Mouse (Mus musculus): ENCODE results near the gene Upf2.

DNA sequence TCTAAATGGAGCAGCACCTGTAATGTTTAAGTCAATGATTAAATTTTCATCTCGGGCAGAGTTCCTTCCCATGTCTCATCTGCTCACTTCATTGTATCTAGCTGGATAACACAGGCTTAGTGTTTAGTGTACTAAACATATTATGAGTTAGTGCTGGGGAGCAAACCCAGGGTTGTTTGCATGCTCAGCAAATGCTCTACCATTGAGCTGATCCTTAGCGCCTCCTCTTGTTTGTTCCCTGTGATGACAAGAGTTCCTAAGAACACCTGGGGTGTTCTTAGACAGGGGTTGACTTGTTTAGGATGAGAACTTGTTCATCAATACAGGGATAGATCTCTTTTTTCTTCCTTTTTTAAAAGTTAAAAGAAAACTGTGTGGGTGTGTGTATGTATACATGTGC lies 2.3 kb upstream of the Upf2 start:
- TF ChIP-seq TAL1 (IDR thresholded peaks at IDR 0.05; ENCODE audit: low read length): no peak
- no peak for TF ChIP-seq GATA1 (IDR thresholded peaks at IDR 0.05; ENCODE audit: low read length)

Data from erythroblast, embryonic 14.5 days (primary cell).